Mouse (Mus musculus) CH12.LX (cell line): ENCODE data around the gene Ptgis. TPM values are rescaled to one million over a fixed set of nuclear protein-coding genes. Genes with fewer than 3 reads are reported as not detected.

Source experiments
- DNase-seq: peaks from one replicate; pipeline ENCODE4 v3.0.0-alpha.2; 2013; ENCODE audit errors: extremely low read depth
- H3K27ac ChIP-seq: 2 replicates; pipeline ENCODE4 v1.5.1; 2012; ENCODE audit warnings: low read depth, mild to moderate bottlenecking, control low read depth, moderate library complexity; ENCODE audit not compliant: insufficient read depth
- H3K27me3 ChIP-seq: replicated peaks from 2 replicates; pipeline ENCODE3; 2012; ENCODE audit warnings: inconsistent platforms
- H3K36me3 ChIP-seq, 2 experiments: replicated peaks in 1 of 2; 2 replicates each; pipeline versions ENCODE3 to v1.6.1; 2012; ENCODE audit warnings: inconsistent platforms in 1 of 2, low read length in 1 of 2, mild to moderate bottlenecking in 1 of 2, mixed read lengths in 1 of 2, moderate library complexity in 1 of 2; ENCODE audit not compliant: control insufficient read depth in 1 of 2, insufficient read depth in 1 of 2
- H3K4me1 ChIP-seq, 2 experiments: 2 replicates each; pipeline ENCODE4 v1.6.1; 2012; ENCODE audit warnings: inconsistent platforms in 1 of 2, moderate library complexity in 1 of 2; ENCODE audit not compliant: insufficient read depth in 2 of 2, control insufficient read depth in 1 of 2
- H3K4me2 ChIP-seq: 2 replicates; pipeline ENCODE4 v1.6.1; 2012; ENCODE audit warnings: low read depth, mild to moderate bottlenecking, control low read depth; ENCODE audit not compliant: poor library complexity, insufficient read depth, severe bottlenecking
- H3K4me3 ChIP-seq, 3 experiments: fragments of 150-350 bp in 1 of 3; sonication (generic) in 1 of 3; replicated peaks in 1 of 3; 2 replicates each; pipeline versions ENCODE3 to v1.5.1; 2011 to 2012; ENCODE audit warnings: low read depth in 2 of 3, low read length in 2 of 3, mild to moderate bottlenecking in 2 of 3, moderate library complexity in 2 of 3, control low read depth in 1 of 3, improper control_type of control experiment in 1 of 3, inconsistent platforms in 1 of 3, mixed read lengths in 1 of 3; ENCODE audit not compliant: poor library complexity in 1 of 3
- H3K79me2 ChIP-seq: replicated peaks from 2 replicates; pipeline ENCODE4 v1.6.1; 2012; ENCODE audit warnings: mild to moderate bottlenecking, moderate library complexity; ENCODE audit not compliant: control insufficient read depth, poor library complexity, insufficient read depth, severe bottlenecking; ENCODE audit errors: extremely low read depth
- H3K9ac ChIP-seq: 2 replicates; pipeline ENCODE4 v1.6.1; 2012; ENCODE audit warnings: low read depth, mild to moderate bottlenecking, control low read depth, moderate library complexity; ENCODE audit not compliant: insufficient read depth
- H3K9me3 ChIP-seq: replicated peaks from 2 replicates; pipeline ENCODE3; 2012; ENCODE audit warnings: low read length, inconsistent platforms, mixed read lengths
- BHLHE40 ChIP-seq: IDR thresholded peaks from 2 replicates; pipeline ENCODE4 v1.6.1; 2011; ENCODE audit warnings: mild to moderate bottlenecking, low read depth, low read length, improper control_type of control experiment
- CHD1 ChIP-seq: IDR thresholded peaks from 2 replicates; pipeline ENCODE4 v1.6.1; 2012; ENCODE audit warnings: low read depth, low read length, improper control_type of control experiment, inconsistent platforms
- EP300 ChIP-seq: IDR thresholded peaks from 2 replicates; pipeline ENCODE4 v1.6.1; 2011; ENCODE audit warnings: low read length, improper control_type of control experiment
- ETS1 ChIP-seq: conservative IDR thresholded peaks from 2 replicates; pipeline ENCODE4 v1.6.1; 2012; ENCODE audit warnings: low read depth, mild to moderate bottlenecking, inconsistent platforms, low read length, improper control_type of control experiment, moderate library complexity
- HCFC1 ChIP-seq: IDR thresholded peaks from 2 replicates; pipeline ENCODE4 v1.6.1; 2012; ENCODE audit warnings: low read depth, mild to moderate bottlenecking, inconsistent platforms, low read length, improper control_type of control experiment
- JUN ChIP-seq: IDR thresholded peaks from 2 replicates; pipeline ENCODE4 v1.6.1; 2011; ENCODE audit warnings: low read depth, mild to moderate bottlenecking, low read length, improper control_type of control experiment, moderate library complexity; ENCODE audit not compliant: insufficient read depth
- JUND ChIP-seq: conservative IDR thresholded peaks from 2 replicates; pipeline ENCODE4 v1.6.1; 2011; ENCODE audit warnings: low read depth, low read length, improper control_type of control experiment
- KAT2A ChIP-seq: IDR thresholded peaks from 2 replicates; pipeline ENCODE4 v1.6.1; 2012; ENCODE audit warnings: low read length, improper control_type of control experiment, inconsistent platforms; ENCODE audit not compliant: insufficient replicate concordance
- MAX ChIP-seq: IDR thresholded peaks from 2 replicates; pipeline ENCODE4 v1.6.1; 2011; ENCODE audit warnings: low read length, improper control_type of control experiment
- MYC ChIP-seq: IDR thresholded peaks from 2 replicates; pipeline ENCODE4 v1.6.1; 2011; ENCODE audit warnings: low read depth, mild to moderate bottlenecking, improper control_type of control experiment, low read length
- PAX5 ChIP-seq: IDR thresholded peaks from 2 replicates; pipeline ENCODE4 v1.6.1; 2012; ENCODE audit warnings: low read length, inconsistent platforms, mixed read lengths
- POLR2A ChIP-seq: IDR thresholded peaks from 2 replicates; pipeline ENCODE4 v1.6.1; 2011; ENCODE audit warnings: low read depth, mild to moderate bottlenecking, improper control_type of control experiment, low read length
- SIN3A ChIP-seq: IDR thresholded peaks from 2 replicates; pipeline ENCODE4 v1.6.1; 2012; ENCODE audit warnings: low read length, improper control_type of control experiment, inconsistent platforms
- SMC3 ChIP-seq: IDR thresholded peaks from 2 replicates; pipeline ENCODE4 v1.6.1; 2011; ENCODE audit warnings: low read depth, low read length, improper control_type of control experiment
- UBTF ChIP-seq: IDR thresholded peaks from 2 replicates; pipeline ENCODE4 v1.6.1; 2012; ENCODE audit warnings: low read depth, mild to moderate bottlenecking, inconsistent platforms, low read length, improper control_type of control experiment, moderate library complexity
- USF2 ChIP-seq: conservative IDR thresholded peaks from 2 replicates; pipeline ENCODE4 v1.6.1; 2011; ENCODE audit warnings: low read depth, low read length, improper control_type of control experiment
- ZMIZ1 ChIP-seq: IDR thresholded peaks from 2 replicates; pipeline ENCODE4 v1.6.1; 2012; ENCODE audit warnings: low read depth, mild to moderate bottlenecking, inconsistent platforms, low read length, improper control_type of control experiment
- dilution Hi-C: fragments of 300-500 bp; cut with MboI; formaldehyde crosslinking; loops from 2 replicates; pipeline ENCODE4 v1.14.3; 2020; ENCODE audit warnings: low sequenced_read_pairs; ENCODE audit not compliant: extremely low pct_unique_long_range_greater_than_20kb, extremely low pct_ligation_motif_present
- in situ Hi-C: fragments of 300-500 bp; cut with MboI; formaldehyde crosslinking; loops from 3 replicates; pipeline ENCODE4 v1.14.3; 2019; ENCODE audit warnings: low sequenced_read_pairs, low pct_ligation_motif_present, low pct_unique_long_range_greater_than_20kb, mixed read lengths
- polyA plus RNA-seq: library from polyadenylated mRNA; unstranded; fragments of >175 nt; gene quantifications from 2 replicates; pipeline ENCODE4 v1.2.1, GENCODE M21; 2012; ENCODE audit warnings: low read depth; ENCODE audit not compliant: insufficient read length
- total RNA-seq, 2 experiments: library from RNA; depleted of rRNA; stranded (reverse); fragments of 300-350 nt in 1 of 2; fragments of >200 nt in 1 of 2; gene quantifications; 2 replicates each; pipeline ENCODE4 v1.2.3; 2012 to 2014

Ptgis gene
- total and polyA plus RNA-seq, 3 experiments, result 7.0 to 15.9 (median 13.4) TPM

DNA sequence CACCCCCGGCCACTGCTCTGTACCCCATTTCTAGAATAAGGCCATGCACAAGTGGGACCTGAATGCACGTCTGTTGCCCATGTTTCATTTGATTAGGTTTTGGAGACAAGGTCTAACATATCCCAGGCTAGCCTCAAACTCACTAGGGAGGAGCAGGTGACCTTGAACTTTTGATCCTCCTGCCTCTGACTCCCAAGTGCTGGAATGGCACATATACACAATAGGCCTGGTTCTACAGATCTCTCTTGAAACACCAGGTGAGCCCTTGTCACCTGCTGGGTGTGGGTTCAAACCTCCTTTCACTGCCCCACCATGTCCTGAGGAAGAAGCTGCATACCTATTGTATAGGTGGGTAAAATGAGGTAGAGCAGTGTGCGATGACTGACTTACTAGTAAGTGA, 28.3 kb downstream of the Ptgis start:
- H3K27me3 ChIP-seq, result peaks cover 9% of the 10 kb centered on the region
- H3K4me3 ChIP-seq, result no peak overlapping the region
- dilution Hi-C loops (no loop called here), in situ Hi-C loops (loop anchor here (5.0 kb wide), 1 partner anchor 140 kb away; no protein-coding TSS in a partner anchor)
- TF ChIP-seq EP300 (no peak), MAX (no peak), POLR2A (no peak), JUND (no peak), USF2 (no peak), SMC3 (no peak), UBTF (no peak), ZMIZ1 (no peak), KAT2A (no peak), PAX5 (no peak), CHD1 (no peak), JUN (no peak), MYC (no peak)
- no peaks in the 10 kb centered on the region for H3K79me2 ChIP-seq
- DNase-seq, result no peak
- no peak overlapping the region for H3K4me2 ChIP-seq
- H3K27ac ChIP-seq, result no peak overlapping the region
- H3K4me1 ChIP-seq, result peaks cover 0 to 5% of the 10 kb centered on the region in 2 experiments; a peak in 1 of 4 replicates
- H3K36me3 ChIP-seq, result peaks cover 5 to 94% of the 10 kb centered on the region in 2 experiments
- H3K9ac ChIP-seq, result no peak overlapping the region
- H3K9me3 ChIP-seq, result peaks cover 15% of the 10 kb centered on the region

DNA sequence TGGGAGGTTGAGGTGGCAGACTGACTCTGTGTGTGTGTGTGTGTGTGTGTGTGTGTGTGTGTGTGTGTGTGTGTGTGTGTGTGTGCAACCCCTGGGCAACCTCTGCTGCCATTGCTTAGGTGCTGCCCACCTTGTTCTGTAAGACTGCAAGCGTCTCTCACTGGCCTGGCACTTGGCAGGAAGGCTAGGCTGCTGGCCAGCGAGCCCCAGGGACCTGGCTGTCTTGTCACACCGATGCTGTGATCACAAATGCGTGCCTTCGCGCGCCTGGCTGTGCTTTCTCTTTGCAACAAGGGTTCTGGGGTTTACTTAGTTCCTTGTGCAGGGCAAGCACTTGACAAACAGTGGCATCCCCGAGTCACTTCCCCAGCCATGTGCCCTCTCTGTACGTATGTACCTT, 30.5 kb downstream of the Ptgis start:
- peaks cover 5 to 92% of the 10 kb centered on the region in 2 experiments for H3K36me3 ChIP-seq
- in situ Hi-C loops (loop anchor here (5.0 kb wide), 1 partner anchor 138 kb away; no protein-coding TSS in a partner anchor), dilution Hi-C loops (no loop called here)
- H3K9me3 ChIP-seq, result peaks cover 15% of the 10 kb centered on the region
- H3K4me1 ChIP-seq, result no peaks in the 10 kb centered on the region
- H3K9ac ChIP-seq, result no peak overlapping the region
- no peak for TF ChIP-seq ETS1
- DNase-seq, result no peak
- H3K79me2 ChIP-seq, result no peaks in the 10 kb centered on the region
- H3K4me3 ChIP-seq, result no peak overlapping the region
- no peak overlapping the region for H3K27ac ChIP-seq
- H3K4me2 ChIP-seq, result no peak overlapping the region
- H3K27me3 ChIP-seq, result peaks cover 12% of the 10 kb centered on the region

DNA sequence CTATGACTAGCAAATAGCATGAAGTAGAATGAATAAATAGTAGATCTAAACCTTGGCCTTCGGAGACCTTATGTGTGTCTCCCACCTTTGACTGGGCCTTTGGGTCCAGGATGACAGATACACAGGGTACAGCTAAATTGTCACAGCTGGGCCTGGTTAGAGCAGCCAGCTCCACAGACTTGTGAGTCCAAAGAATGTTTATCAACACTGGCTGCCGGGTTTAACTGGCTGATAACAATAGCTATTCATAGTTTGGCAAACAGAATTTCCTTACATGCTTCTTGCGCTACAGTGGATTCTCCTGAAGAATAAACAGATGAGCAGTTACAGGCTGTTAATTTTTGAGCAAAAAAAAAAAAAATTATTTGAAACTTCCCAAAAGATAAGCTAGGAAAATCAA, 31.4 kb downstream of the Ptgis start:
- TF ChIP-seq BHLHE40 (no peak), SIN3A (no peak), JUN (no peak), HCFC1 (no peak)
- TF ChIP-seq, all 38 proteins: peak for 0
- Histone ChIP-seq H3K27me3 (peaks cover 12% of the 10 kb centered on the region), H3K79me2 (no peaks in the 10 kb centered on the region), H3K9me3 (peaks cover 11% of the 10 kb centered on the region), H3K9ac (no peak overlapping the region), H3K4me3 (no peak overlapping the region), H3K36me3 (peaks cover 5 to 90% of the 10 kb centered on the region in 2 experiments), H3K27ac (no peak overlapping the region), H3K4me1 (peaks cover 0 to 7% of the 10 kb centered on the region in 2 experiments; a peak in 2 of 4 replicates), H3K4me2 (no peak overlapping the region)
- dilution Hi-C loops, result no loop called here
- DNase-seq, result no peak
- in situ Hi-C loops, result no loop called here
